Mouse (Mus musculus): ENCODE results near the gene Ctns.

Gene Ctns

DNA sequence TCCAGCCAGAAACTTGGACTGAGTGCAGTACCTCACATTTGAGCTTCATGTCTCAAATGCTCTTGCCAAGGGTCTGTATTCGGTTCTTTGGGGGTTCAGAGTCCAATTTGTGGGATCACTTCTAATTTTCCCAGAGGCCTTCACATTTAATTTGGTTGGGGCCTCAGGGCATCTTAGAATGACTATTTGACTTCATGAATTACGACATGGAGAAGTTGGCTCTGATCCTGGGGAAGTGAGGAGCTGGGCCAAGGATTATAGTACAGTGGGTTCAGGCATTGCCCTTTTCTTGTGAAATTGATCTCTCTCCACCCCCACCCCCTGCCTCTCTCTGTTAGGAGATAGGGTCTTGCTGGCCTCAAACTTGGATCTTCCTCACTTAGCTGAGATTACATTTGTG lies 2.2 kb upstream of the Ctns start:
- in situ Hi-C loops (cut with MboI; ENCODE audit: low pct_unique_long_range_greater_than_20kb in 1 of 2, low sequenced_read_pairs in 2 of 2, unreplicated experiment in 1 of 2), result no loop called here

DNA sequence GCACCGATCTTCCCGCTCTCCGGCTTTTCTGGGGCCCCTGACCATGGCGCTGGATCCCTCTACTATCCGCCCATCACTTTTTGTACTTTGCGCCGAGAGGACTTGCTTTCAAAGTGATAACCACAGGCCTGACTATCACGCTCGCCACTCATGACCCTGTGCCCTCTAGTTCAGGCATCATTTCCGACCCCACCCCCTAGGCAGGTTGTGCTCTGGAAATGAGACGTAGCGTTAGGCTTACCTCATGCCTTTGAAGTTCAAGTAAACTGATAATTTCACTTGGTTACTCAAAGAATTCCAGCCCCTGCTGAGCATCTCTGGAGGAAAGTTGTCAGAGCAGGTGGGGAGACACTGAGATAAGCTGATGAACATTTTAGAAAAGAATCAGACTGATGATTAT lies 1.0 kb upstream of the Ctns start:
- in situ Hi-C loops (cut with MboI; ENCODE audit: low pct_unique_long_range_greater_than_20kb in 1 of 2, low sequenced_read_pairs in 2 of 2, unreplicated experiment in 1 of 2), result no loop called here

DNA sequence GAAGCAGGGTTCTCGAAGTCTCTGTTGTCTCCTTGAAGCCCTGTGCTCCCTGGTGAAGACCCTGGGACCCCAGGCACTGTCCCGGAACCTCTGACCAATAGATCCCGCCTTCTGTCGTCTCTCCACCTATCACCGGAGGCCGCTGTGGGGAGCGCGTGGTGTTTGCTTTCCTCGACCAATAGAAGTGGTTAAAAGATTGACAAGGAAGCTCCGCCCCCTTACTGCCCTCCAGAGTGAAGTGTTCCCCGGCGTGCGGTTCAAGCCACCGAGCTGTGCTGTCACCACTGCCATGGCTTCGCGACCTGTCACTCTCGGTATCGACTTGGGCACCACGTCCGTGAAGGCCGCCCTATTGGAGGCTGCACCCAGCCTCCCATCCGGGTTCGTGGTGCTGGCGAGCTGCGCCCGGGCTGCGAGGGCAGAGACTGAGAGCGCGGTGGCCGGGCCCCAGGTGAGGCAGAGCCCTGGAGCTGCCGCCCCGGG lies 429 bp upstream of the Ctns start, which contains the start of gene Shpk:
Gene Shpk (plus strand): TSS at position 231 of the 483 bp plus-strand sequence.
- in situ Hi-C loops (cut with MboI; ENCODE audit: low pct_unique_long_range_greater_than_20kb in 1 of 2, low sequenced_read_pairs in 2 of 2, unreplicated experiment in 1 of 2), result no loop called here

DNA sequence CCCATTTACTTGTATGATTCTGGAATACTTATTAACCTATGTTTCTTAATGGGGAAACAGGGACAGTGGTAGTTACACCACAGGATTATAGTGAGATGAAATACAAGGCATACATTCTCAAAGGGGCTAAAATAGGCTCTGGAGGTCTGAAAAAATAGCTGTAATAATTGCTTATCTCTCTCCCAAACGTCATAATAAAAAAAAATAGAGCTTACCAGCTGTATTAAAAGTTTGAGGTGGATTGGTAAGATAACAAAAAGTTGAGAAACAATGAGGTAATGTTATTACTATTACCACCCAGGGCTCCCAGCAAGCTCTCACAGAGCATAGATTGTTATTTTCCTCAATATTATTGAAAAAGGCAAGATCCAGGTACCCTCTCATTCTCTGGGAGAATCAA lies 652 bp downstream of the Ctns start:
- in situ Hi-C loops (cut with MboI; ENCODE audit: low pct_unique_long_range_greater_than_20kb in 1 of 2, low sequenced_read_pairs in 2 of 2, unreplicated experiment in 1 of 2), result no loop called here

DNA sequence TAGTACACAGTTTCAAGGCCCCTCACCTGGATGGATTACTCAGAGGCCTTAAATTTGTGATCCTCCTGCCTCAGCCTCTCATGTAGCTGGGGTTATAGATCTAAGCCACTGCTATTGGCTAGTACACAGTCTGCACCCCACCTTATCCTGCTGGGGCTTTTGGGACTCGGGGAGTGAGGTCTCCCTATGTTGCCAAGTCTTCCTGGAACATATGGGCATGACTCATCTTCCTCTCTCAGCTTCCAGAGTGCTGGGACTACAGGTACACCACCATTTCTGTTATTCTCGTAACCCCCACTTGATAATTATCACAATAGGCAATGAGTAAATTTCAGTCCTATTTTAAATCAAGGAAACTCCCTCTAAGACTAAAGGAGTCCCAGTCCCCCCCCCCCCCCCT lies 4.4 kb downstream of the Ctns start:
- in situ Hi-C loops (cut with MboI; ENCODE audit: low pct_unique_long_range_greater_than_20kb in 1 of 2, low sequenced_read_pairs in 2 of 2, unreplicated experiment in 1 of 2), result no loop called here

DNA sequence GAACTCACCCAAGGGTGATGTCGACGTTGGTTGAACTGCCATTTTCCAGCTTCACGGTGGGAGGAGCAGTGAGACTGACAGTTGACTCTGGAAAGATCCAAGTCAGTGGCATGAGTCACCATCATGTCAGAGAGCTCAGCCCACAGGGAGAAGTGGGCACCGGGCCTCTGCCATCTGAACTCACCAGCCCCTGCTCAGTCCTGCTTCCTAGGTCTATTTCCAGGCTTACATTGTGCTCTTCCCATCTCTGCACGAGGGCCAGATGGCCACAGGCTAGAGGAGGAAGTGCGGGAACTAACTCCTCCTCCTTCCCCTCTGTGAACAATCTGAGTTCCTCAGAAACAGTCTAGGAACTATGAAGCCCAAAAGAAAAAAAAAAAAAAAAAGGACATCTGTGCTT lies 5.8 kb downstream of the Ctns start:
- in situ Hi-C loops (cut with MboI; ENCODE audit: low pct_unique_long_range_greater_than_20kb in 1 of 2, low sequenced_read_pairs in 2 of 2, unreplicated experiment in 1 of 2), result no loop called here

DNA sequence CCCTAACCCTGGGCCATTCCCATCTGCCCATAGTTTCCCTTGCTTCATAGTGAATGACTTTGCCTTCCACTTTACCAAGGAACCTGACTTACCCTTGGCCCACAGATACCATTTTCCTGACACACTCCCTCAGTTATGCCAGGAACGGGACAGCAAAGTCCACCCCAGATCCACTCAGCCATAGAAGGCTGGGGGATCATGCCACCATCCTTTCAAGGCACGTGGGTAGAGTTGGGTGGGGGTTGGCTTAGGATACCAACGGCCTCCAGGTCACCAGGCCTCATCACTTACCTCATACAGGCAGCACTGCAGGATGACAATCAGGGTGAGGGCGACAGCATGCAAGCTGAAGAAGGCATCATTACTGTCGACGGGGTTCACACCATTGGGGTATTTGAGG lies 11.6 kb downstream of the Ctns start:
- in situ Hi-C loops (cut with MboI; ENCODE audit: low pct_unique_long_range_greater_than_20kb in 1 of 2, low sequenced_read_pairs in 2 of 2, unreplicated experiment in 1 of 2), result no loop called here

DNA sequence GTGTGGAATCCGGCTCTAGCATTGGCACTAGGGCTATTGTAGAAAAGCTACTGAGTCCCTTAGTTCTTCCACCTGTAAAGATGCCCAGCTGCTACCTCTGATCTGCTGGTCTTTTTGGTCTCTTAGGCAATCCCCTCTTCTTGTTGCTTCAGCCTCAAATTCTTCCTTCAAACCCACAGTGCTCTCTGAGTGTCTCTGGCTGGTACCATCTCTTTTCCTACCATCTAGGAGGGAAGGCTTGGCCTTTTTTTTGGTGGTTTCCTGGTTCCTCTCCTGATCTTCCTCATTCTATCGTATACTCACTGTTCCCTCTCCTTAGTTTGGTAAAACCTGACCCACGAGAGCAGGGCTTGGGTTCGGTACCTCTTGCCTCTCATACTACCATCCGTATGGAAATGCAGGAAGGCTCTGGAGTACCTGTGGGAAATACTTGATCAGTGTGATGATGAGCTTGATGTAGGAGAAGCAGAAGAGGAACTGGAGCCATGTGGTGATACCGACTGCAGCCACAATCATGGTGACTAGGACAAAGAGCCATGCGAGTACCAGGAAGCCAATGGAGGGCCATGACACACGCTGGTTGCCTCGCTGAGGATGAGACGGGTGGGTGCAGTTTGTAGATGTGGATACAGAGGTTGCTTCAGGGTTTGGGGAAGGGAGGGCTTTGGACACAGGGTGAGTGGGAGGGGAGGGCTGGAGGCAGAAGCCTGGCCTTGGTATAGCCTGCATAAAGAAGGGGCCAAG lies 12.8 kb downstream of the Ctns start:
- in situ Hi-C loops (cut with MboI; ENCODE audit: low pct_unique_long_range_greater_than_20kb in 1 of 2, low sequenced_read_pairs in 2 of 2, unreplicated experiment in 1 of 2), result no loop called here

DNA sequence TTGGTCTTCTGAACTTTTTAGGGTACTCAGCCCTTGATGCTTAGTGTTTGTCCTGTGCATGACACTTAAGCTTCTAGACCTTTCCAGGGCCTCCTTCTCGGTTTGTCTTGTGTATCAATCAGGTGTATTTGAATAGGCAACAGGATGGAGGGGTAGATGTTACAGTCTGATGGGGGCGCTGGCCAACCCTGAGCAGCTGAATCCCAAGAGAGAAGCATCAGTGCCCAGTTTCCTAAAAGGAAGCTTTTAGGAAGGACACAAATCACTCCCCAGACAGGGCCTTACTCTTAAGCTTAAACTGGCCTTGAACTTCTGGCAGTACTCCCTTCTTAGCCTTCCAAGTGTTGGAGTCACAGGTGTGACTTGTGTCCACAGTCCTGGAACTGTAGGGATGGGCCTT lies 20.9 kb downstream of the Ctns start:
- in situ Hi-C loops (cut with MboI; ENCODE audit: low pct_unique_long_range_greater_than_20kb in 1 of 2, low sequenced_read_pairs in 2 of 2, unreplicated experiment in 1 of 2), result no loop called here

DNA sequence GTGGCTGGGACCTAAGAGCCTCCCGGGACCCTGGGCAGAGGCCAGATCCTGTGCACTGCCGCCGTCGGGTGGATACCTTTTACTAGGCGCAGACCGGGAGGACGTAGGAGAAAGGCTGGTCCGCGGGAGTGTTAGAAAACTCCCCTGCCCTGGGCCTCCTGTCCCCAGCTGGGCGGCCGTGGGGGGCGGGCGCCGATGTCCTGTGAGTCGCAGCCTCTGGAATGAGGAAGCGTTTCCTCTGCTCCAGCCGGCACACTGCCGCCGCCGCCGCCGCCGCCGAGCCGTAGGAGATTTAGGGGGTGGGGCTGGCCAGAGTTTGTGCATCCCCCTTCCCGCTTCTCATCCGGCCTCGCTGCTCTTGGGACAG lies 21.4 kb downstream of the Ctns start:
- in situ Hi-C loops (cut with MboI; ENCODE audit: low pct_unique_long_range_greater_than_20kb in 1 of 2, low sequenced_read_pairs in 2 of 2, unreplicated experiment in 1 of 2), result no loop called here

DNA sequence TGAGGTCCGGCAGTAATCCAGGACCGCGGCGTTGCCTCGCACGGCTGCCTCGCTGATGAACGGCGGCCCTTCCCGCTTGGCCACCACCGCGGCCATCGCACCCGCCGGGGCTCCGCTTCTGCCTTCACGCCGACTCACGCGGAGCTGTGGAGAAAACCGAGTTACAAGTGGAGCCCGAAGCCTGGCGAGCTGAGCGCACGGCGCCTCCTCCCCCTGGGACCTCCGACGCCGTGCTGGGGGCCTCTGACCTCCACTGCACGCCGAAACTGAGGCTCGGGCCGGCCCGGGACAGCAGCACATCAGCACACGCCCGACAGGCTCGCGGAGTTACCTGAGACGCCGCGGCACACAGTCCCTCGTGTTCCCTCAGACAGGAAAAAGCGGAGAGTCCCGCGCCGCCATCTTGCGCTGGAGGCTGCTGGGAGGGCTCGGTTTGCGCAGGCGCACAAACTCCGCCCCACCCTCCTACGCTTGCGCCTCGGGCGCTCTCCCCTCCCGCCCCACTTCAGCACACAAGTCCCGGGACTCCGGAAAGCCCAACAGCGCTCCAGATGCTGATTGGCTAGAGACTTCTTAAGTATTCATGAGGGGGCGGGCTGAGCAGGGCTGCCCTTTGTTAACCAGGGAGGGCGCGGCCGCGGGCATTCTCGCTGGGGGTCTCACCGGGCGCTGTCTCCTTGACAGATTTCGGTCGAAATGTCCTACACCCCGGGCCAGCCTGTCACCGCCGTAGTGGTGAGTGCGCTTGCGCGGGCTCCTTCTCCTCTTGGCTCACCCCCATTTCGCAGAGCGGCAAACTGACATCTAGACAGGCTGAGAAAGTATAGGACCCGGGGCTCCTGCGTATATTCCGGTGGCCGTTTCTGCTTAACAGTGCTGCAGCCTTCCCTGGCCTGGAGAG lies 22.0 kb downstream of the Ctns start, which contains the start of the genes Emc6 and Tax1bp3:
Gene Emc6 (minus strand): TSS at position 430 of the 901 bp plus-strand sequence.
Gene Tax1bp3 (plus strand): TSS at position 476 of the 901 bp plus-strand sequence.
- in situ Hi-C loops (cut with MboI; ENCODE audit: low pct_unique_long_range_greater_than_20kb in 1 of 2, low sequenced_read_pairs in 2 of 2, unreplicated experiment in 1 of 2), result no loop called here

DNA sequence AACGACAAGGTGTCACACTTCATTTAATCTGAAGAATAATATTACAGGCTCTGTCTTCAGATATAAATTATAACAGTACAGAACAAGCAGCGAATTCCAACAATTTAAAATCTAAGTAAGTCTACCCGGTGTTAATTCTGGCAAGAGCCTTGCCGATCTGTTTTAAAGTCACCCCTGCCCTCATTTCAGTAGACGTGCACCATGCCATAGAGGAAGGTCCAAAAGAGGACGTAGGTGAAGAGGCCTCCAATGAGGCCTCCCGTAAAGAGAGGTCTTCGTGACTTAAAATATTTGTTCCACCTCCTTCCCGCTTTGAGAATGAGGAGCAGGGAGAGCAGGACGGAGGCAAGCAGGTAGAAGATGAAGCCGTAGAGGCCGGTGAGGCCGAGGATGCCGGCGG lies 22.7 kb downstream of the Ctns start:
- in situ Hi-C loops (cut with MboI; ENCODE audit: low pct_unique_long_range_greater_than_20kb in 1 of 2, low sequenced_read_pairs in 2 of 2, unreplicated experiment in 1 of 2), result no loop called here

DNA sequence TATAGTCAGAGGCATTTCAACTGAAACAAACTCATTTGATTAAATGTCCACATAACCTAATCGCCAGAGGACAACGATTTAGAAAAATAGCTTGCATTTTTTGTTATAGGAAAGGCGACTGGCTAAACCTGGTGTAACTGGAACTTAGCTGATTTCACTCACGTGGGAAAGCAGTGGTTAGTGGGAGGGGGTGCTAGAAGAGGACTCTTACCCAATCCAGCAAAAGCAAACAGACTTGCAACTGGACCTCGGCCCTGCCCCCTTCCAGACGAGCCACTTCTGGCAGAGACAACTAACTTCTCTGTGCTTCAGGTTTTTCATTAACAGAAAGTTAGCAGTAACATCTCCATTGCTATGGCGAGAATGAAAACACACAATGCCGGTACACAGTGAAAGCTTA lies 23.2 kb downstream of the Ctns start:
- in situ Hi-C loops (cut with MboI; ENCODE audit: low pct_unique_long_range_greater_than_20kb in 1 of 2, low sequenced_read_pairs in 2 of 2, unreplicated experiment in 1 of 2), result no loop called here

DNA sequence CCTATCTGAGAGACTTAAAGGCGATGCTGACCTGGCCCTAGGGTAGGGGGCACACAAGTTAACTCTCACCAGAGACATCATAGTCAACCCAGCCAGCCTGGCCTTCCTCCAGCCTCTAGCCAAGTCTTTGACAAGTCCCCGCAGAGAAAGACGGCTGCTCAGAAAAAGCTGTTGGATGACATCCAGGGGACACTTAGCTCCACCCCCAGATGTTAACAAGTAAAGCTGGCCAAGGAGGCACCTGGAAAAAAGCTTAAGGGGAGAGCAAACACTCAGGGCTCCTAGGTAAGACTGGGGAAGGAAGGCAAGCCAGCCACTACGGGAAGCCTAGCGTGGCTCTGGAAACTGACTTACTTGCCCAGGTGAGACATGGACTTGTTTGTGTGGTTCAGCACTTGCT lies 26.7 kb downstream of the Ctns start:
- in situ Hi-C loops (cut with MboI; ENCODE audit: low pct_unique_long_range_greater_than_20kb in 1 of 2, low sequenced_read_pairs in 2 of 2, unreplicated experiment in 1 of 2), result no loop called here

DNA sequence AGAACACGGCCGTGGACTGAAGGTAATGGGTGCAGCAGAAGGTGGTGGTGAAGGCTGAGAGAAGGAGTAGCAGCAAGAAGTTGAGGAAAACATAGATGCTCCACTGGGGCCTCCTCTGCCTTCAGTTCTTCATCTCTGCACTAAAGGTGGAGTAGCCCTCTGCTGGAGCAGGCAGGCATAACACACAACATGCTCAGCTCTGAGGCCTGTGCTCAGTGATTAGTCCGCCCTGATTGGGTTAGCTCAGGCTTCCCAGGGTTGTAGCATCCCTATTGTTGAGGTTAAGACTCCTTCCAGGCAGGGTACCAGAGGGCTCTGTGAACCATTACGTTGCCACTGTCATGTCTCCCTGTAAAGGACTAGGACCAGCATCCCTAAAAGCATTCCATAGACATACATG lies 29.6 kb downstream of the Ctns start:
- in situ Hi-C loops (cut with MboI; ENCODE audit: low pct_unique_long_range_greater_than_20kb in 1 of 2, low sequenced_read_pairs in 2 of 2, unreplicated experiment in 1 of 2), result no loop called here

DNA sequence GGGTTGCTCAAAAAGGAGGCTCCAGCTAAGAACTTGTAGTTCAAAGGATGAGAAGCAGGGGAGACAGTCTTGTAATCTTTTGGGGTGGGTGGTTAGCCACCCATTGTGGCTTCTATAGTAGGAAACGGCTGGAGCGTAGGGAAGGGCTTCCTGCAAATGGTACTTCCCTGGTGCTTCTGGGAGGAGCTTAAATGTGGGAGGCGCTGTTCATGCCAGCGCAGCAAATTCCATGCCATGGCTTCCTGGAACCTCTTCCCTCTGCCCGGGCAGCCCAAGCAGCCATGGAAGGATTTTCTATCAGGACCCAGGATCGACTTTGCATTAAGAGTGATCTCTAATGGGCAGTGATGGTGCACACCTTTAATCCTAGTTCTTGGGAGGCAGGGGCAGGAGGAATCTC lies 30.3 kb downstream of the Ctns start:
- in situ Hi-C loops (cut with MboI; ENCODE audit: low pct_unique_long_range_greater_than_20kb in 1 of 2, low sequenced_read_pairs in 2 of 2, unreplicated experiment in 1 of 2), result no loop called here

DNA sequence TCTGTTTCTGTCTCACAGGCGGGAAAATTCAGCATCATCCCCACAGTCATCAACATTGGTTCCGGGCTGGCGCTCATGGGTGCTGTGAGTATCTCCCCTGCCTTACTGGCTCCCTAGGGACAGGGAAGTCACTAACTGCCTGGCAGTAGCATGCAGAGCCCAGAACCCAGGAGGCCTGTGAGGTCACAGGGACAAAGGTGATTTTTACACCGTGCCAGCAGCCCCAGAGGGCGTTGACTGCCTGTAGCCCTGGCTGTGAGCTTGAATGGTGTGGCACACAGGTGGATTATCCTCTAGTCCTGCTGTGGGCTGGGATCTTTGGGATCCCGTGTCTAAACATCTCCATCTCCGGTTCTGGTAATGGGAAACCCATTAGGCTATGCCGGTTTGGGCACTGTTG lies 30.8 kb downstream of the Ctns start:
- in situ Hi-C loops (cut with MboI; ENCODE audit: low pct_unique_long_range_greater_than_20kb in 1 of 2, low sequenced_read_pairs in 2 of 2, unreplicated experiment in 1 of 2), result no loop called here

DNA sequence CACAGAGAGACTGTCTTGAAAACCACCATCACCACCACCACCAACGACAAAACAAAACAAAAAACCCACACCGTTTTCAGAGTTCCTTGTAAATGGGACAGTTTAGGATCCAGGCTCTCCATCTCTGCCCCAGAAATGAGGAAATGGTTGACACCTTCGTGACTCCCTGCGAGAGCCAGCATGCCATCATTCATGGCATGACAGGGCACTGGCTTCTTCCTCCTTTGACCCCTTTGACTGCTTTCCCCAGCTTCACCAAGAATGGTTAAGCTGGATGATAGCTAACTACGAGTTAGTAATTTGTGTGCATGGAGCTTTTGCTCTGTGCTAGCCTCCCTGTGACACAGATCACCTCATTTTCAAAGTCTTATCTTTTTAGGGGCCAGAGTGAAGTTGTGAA lies 36.6 kb downstream of the Ctns start:
- in situ Hi-C loops (cut with MboI; ENCODE audit: low pct_unique_long_range_greater_than_20kb in 1 of 2, low sequenced_read_pairs in 2 of 2, unreplicated experiment in 1 of 2), result no loop called here

DNA sequence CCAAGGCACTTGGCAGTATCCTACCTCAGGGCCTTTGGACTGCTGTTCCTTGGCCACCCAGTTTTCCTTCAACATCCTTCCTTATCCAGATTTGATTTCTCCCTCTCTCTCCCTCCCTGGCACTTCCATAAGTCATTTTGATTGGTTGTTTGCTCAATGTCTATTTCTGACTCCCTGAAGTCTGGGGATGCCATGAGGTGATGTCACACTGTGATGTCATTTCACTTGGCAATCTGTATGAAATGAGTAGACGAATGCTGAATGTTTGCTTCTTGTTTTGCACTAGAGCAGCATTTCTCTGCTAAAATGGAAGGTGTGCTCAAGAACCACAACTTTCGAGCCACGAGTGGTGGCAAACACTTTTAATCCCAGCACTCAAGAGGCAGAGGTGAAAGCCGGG lies 37.2 kb downstream of the Ctns start:
- in situ Hi-C loops (cut with MboI; ENCODE audit: low pct_unique_long_range_greater_than_20kb in 1 of 2, low sequenced_read_pairs in 2 of 2, unreplicated experiment in 1 of 2), result no loop called here

DNA sequence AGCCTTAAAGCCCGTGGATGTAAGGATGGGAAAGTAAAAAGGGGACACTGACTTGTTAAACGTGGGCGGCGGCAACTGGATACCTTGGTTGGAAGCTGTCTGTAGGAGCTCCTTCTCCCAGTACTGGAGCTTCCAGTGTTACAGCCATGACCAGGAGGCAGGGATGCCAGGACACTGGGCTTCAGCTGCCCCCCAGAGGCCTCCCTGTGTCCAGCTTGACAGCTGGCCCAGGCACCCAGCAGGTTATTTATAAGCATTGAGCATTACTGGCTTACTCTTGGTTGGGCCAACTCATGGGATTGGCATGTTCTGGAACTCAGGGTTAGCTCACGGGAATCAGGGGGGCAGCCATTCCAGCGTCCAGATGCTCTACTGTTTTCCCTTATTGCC lies 38.0 kb downstream of the Ctns start:
- in situ Hi-C loops (cut with MboI; ENCODE audit: low pct_unique_long_range_greater_than_20kb in 1 of 2, low sequenced_read_pairs in 2 of 2, unreplicated experiment in 1 of 2), result no loop called here
